In genomic region chr5:21784161-21785052, GRCm38 (mm10) we compare ENCODE assay signal across 8 mouse cellular contexts. TPM values are rescaled to one million over a fixed set of nuclear protein-coding genes. Genes with fewer than 3 reads are reported as not detected.
A peak's percentile ranks its signal among the peaks of the same experiment; 100 is the strongest.
DNase-seq lines count a peak whose midpoint lies in the region; ATAC-seq and TF ChIP-seq lines count a peak whose summit lies in the region.

No protein-coding gene starts in this region.

- peak overlapping the region; percentile 90 for H3K4me3 ChIP-seq in forebrain, embryonic 11.5 days (ENCODE audit: low read depth, low read length)
- peak overlapping the region; percentile 97 for H3K4me3 ChIP-seq in intestine, postnatal 0 days (ENCODE audit: low read depth, low read length)
- H3K4me3 ChIP-seq in lung, embryonic 14.5 days (ENCODE audit: low read depth, low read length) = peak overlapping the region; percentile 90
- H3K4me3 ChIP-seq in spleen, adult 2 months (ENCODE audit: extremely low read depth, insufficient read depth, insufficient read length) = peak overlapping the region; percentile 98

- TF ChIP-seq POLR2A in spleen, adult 2 months (IDR thresholded peaks at IDR 0.05; ENCODE audit: low read depth, low read length) = no peak

- H3K36me3 ChIP-seq in forebrain, embryonic 11.5 days (ENCODE audit: control insufficient read depth, insufficient read depth, low read length) = peaks cover 11% of the 10 kb centered on the region; the same call in 1 of the 2 replicates
- H3K36me3 ChIP-seq in intestine, postnatal 0 days (ENCODE audit: control insufficient read depth, insufficient read depth) = peaks cover 31% of the 10 kb centered on the region
- H3K36me3 ChIP-seq in lung, embryonic 14.5 days (ENCODE audit: insufficient read depth) = peaks cover 34% of the 10 kb centered on the region
- peaks cover 18% of the 10 kb centered on the region for H3K36me3 ChIP-seq in spleen, adult 2 months (ENCODE audit: control insufficient read depth, insufficient read depth, low read length)

- no peaks in the 10 kb centered on the region for H3K27me3 ChIP-seq in forebrain, embryonic 11.5 days (ENCODE audit: control insufficient read depth, insufficient read depth, low read length)
- H3K27me3 ChIP-seq in intestine, postnatal 0 days (replicated peaks; ENCODE audit: control insufficient read depth, insufficient read depth, low read length) = no peaks in the 10 kb centered on the region
- H3K27me3 ChIP-seq in lung, embryonic 14.5 days (ENCODE audit: insufficient read depth, low read length) = no peaks in the 10 kb centered on the region
- H3K27me3 ChIP-seq in spleen, adult 2 months (ENCODE audit: control insufficient read depth, insufficient read depth, low read length) = no peaks in the 10 kb centered on the region

- H3K4me2 ChIP-seq in forebrain, embryonic 11.5 days (ENCODE audit: low read depth, low read length, severe bottlenecking) = peak overlapping the region; percentile 89
- H3K4me2 ChIP-seq in intestine, postnatal 0 days (replicated peaks; ENCODE audit: low read depth) = peak overlapping the region; percentile 96
- peak overlapping the region; percentile 93 for H3K4me2 ChIP-seq in lung, embryonic 14.5 days

- H3K27ac ChIP-seq in forebrain, embryonic 11.5 days (ENCODE audit: low read depth, low read length) = peak overlapping the region; percentile 64
- peak overlapping the region; percentile 74 for H3K27ac ChIP-seq in intestine, postnatal 0 days (ENCODE audit: low read depth, low read length)
- peak overlapping the region; percentile 69 for H3K27ac ChIP-seq in lung, embryonic 14.5 days (ENCODE audit: low read depth)
- peak overlapping the region; percentile 77 for H3K27ac ChIP-seq in spleen, adult 2 months (ENCODE audit: insufficient read depth, low read length)

- under 1% methylated on average over 49 of the region's 51 CpGs for WGBS in forebrain, embryonic 11.5 days
- under 1% methylated on average over 51 of the region's 51 CpGs for WGBS in intestine, postnatal 0 days
- under 1% methylated on average over 46 of the region's 51 CpGs for WGBS in lung, embryonic 14.5 days
- under 1% methylated on average over 51 of the region's 51 CpGs for WGBS in spleen, adult 2 months

- peaks cover 4% of the 10 kb centered on the region; the same call in 1 of the 2 replicates for H3K4me1 ChIP-seq in forebrain, embryonic 11.5 days (replicated peaks; ENCODE audit: control insufficient read depth, insufficient read depth, low read length)
- H3K4me1 ChIP-seq in intestine, postnatal 0 days (replicated peaks; ENCODE audit: control insufficient read depth, insufficient read depth, low read length) = no peaks in the 10 kb centered on the region
- no peaks in the 10 kb centered on the region for H3K4me1 ChIP-seq in lung, embryonic 14.5 days (ENCODE audit: insufficient read depth)
- H3K4me1 ChIP-seq in spleen, adult 2 months (ENCODE audit: control insufficient read depth, insufficient read depth, insufficient read length) = peaks cover 2% of the 10 kb centered on the region; the same call in 1 of the 2 replicates

- no peaks in the 10 kb centered on the region for H3K9me3 ChIP-seq in forebrain, embryonic 11.5 days (ENCODE audit: control insufficient read depth, low read length)
- H3K9me3 ChIP-seq in intestine, postnatal 0 days (ENCODE audit: control insufficient read depth) = no peaks in the 10 kb centered on the region
- H3K9me3 ChIP-seq in lung, embryonic 14.5 days (ENCODE audit: low read depth, low read length) = no peaks in the 10 kb centered on the region

- peak; percentile 34 for ATAC-seq in forebrain, embryonic 11.5 days (replicated peaks; ENCODE audit: low FRiP score)
- ATAC-seq in intestine, postnatal 0 days = peak; percentile 32
- ATAC-seq in lung, embryonic 14.5 days (ENCODE audit: insufficient read depth) = peak; percentile 67

- DNase-seq in lung, adult 18-20 months = peak; percentile 18
- DNase-seq in lung, postnatal 25 days (ENCODE audit: low spot score) = no peak
- peak; percentile 24 for DNase-seq in adrenal gland, postnatal 25 days
- no peak for DNase-seq in forebrain, embryonic 11.5 days (ENCODE audit: low spot score)
- peak; percentile 46 for DNase-seq in lung, embryonic 14.5 days
- no peak for DNase-seq in spleen, adult 2 months (ENCODE audit: low read depth in 1 of 2, low spot score in 2 of 2)
- DNase-seq in frontal cortex, postnatal 25 days (ENCODE audit: low spot score in 2 of 2) = no peak

- no peak for TF ChIP-seq CTCF in intestine, postnatal 0 days (IDR thresholded peaks at IDR 0.05; ENCODE audit: low read depth)
- no peak for TF ChIP-seq CTCF in lung, embryonic 14.5 days (IDR thresholded peaks at IDR 0.05; ENCODE audit: low read depth)
- TF ChIP-seq CTCF in spleen, adult 2 months (IDR thresholded peaks at IDR 0.05; ENCODE audit: extremely low read depth, insufficient read depth, insufficient read length, insufficient replicate concordance) = no peak

- peak overlapping the region; percentile 84 for H3K9ac ChIP-seq in forebrain, embryonic 11.5 days (ENCODE audit: low read length)
- peak overlapping the region; percentile 83 for H3K9ac ChIP-seq in intestine, postnatal 0 days (ENCODE audit: low read depth, low read length)
- H3K9ac ChIP-seq in lung, embryonic 14.5 days = peak overlapping the region; percentile 73

RNA-seq across cellular contexts. Expression of gene Dnajc2, which starts 0.6 kb away (rescaled TPM):
- total RNA-seq in adrenal gland, postnatal 25 days (2021) = 29.3 and 38.8 TPM in 2 replicates
- 102 TPM in 2 replicates for polyA plus RNA-seq in forebrain, embryonic 11.5 days (2014; fragmentation: Nextera tagmentation; extraction: Ambion mirVana)
- polyA plus RNA-seq in intestine, postnatal 0 days (2015; fragmentation: Nextera tagmentation; extraction: Ambion mirVana) = 44.5 and 48.1 TPM in 2 replicates
- polyA plus RNA-seq in lung, embryonic 14.5 days (2014; fragmentation: Nextera tagmentation; extraction: Ambion mirVana) = 76.9 and 77.4 TPM in 2 replicates
- polyA plus RNA-seq in spleen, adult 2 months (2012; rRNA removed) = 10.3 and 15.6 TPM in 2 replicates

RNA-seq across cellular contexts. Expression of gene Psmc2, which starts 0.7 kb away (rescaled TPM):
- total RNA-seq in adrenal gland, postnatal 25 days (2021) = 149 and 157 TPM in 2 replicates
- polyA plus RNA-seq in forebrain, embryonic 11.5 days (2014; fragmentation: Nextera tagmentation; extraction: Ambion mirVana) = 236 and 240 TPM in 2 replicates
- 96.0 and 99.6 TPM in 2 replicates for polyA plus RNA-seq in intestine, postnatal 0 days (2015; fragmentation: Nextera tagmentation; extraction: Ambion mirVana)
- 188 and 190 TPM in 2 replicates for polyA plus RNA-seq in lung, embryonic 14.5 days (2014; fragmentation: Nextera tagmentation; extraction: Ambion mirVana)
- 10.4 and 10.7 TPM in 2 replicates for polyA plus RNA-seq in spleen, adult 2 months (2012; rRNA removed)

RNA-seq across cellular contexts. Expression of gene Pmpcb, which starts 47.5 kb away (rescaled TPM):
- total RNA-seq in adrenal gland, postnatal 25 days (2021) = 277 and 295 TPM in 2 replicates
- 98.6 and 99.3 TPM in 2 replicates for polyA plus RNA-seq in forebrain, embryonic 11.5 days (2014; fragmentation: Nextera tagmentation; extraction: Ambion mirVana)
- polyA plus RNA-seq in intestine, postnatal 0 days (2015; fragmentation: Nextera tagmentation; extraction: Ambion mirVana) = 68.9 and 70.0 TPM in 2 replicates
- polyA plus RNA-seq in lung, embryonic 14.5 days (2014; fragmentation: Nextera tagmentation; extraction: Ambion mirVana) = 85.6 TPM in 2 replicates
- polyA plus RNA-seq in spleen, adult 2 months (2012; rRNA removed) = 11.1 and 11.8 TPM in 2 replicates

Comparison
In these comparisons a context has a peak if more than half of its experiments do, and no peak if none do; other contexts are left out.
1. DNase-seq: peak in lung, adult 18-20 months (2 of 2), adrenal gland, postnatal 25 days (single experiment) and lung, embryonic 14.5 days (single experiment); none in lung, postnatal 25 days (single experiment), forebrain, embryonic 11.5 days (single experiment), spleen, adult 2 months (0 of 2) and frontal cortex, postnatal 25 days (0 of 2).
2. Peak in every context shown above with its lines, with median percentiles within 50 percentile points of each other: ATAC-seq, H3K27ac ChIP-seq, H3K4me2 ChIP-seq, H3K4me3 ChIP-seq and H3K9ac ChIP-seq.